ENCODE assay signal across 14 mouse cellular contexts in genomic region chr4:118229035-118229770, GRCm38 (mm10). TPM values are rescaled to one million over a fixed set of nuclear protein-coding genes. Genes with fewer than 3 reads are reported as not detected.
DNase-seq lines count a peak whose midpoint lies in the region; ATAC-seq and TF ChIP-seq lines count a peak whose summit lies in the region.
"Had no signal": no experiment of that assay in that cellular context is flagged by ENCODE, and none has a peak within 500 bp of the region (broad histone marks: within the 10 kb centered on the region; RNA-seq: fewer than 3 reads in every experiment).

No protein-coding gene starts in this region.

- H3K27me3 ChIP-seq in liver, adult 2 months (ENCODE audit: control insufficient read depth, insufficient read depth, low read length): no peaks in the 10 kb centered on the region
- no peaks in the 10 kb centered on the region for H3K27me3 ChIP-seq in ES-Bruce4 (ENCODE audit: control insufficient read depth, insufficient read depth, low read length, poor library complexity, severe bottlenecking)
- H3K27me3 ChIP-seq in embryonic facial prominence, embryonic 14.5 days (replicated peaks; ENCODE audit: control insufficient read depth, insufficient read depth, low read length): no peaks in the 10 kb centered on the region
- H3K27me3 ChIP-seq: limb, embryonic 12.5 days had no signal

- no peaks in the 10 kb centered on the region for H3K36me3 ChIP-seq in liver, adult 2 months (ENCODE audit: control insufficient read depth, insufficient read depth, low read length)
- peaks cover 26% of the 10 kb centered on the region for H3K36me3 ChIP-seq in ES-Bruce4 (ENCODE audit: control insufficient read depth, insufficient read depth, low read length, poor library complexity, severe bottlenecking)
- H3K36me3 ChIP-seq in embryonic facial prominence, embryonic 14.5 days (ENCODE audit: control insufficient read depth, insufficient read depth, low read length): peaks cover 98% of the 10 kb centered on the region
- H3K36me3 ChIP-seq: G1E had no signal

- H3K4me2 ChIP-seq in embryonic facial prominence, embryonic 14.5 days (ENCODE audit: low read depth, low read length): no peak overlapping the region
- H3K4me2 ChIP-seq: limb, embryonic 12.5 days had no signal

- H3K9me3 ChIP-seq in ES-Bruce4 (replicated peaks; ENCODE audit: control insufficient read depth, insufficient read depth, low read length, poor library complexity, severe bottlenecking): no peaks in the 10 kb centered on the region
- H3K9me3 ChIP-seq in embryonic facial prominence, embryonic 14.5 days (ENCODE audit: control insufficient read depth, low read length): no peaks in the 10 kb centered on the region
- H3K9me3 ChIP-seq: G1E; limb, embryonic 12.5 days had no signal

- TF ChIP-seq EP300 in ES-Bruce4 (IDR thresholded peaks at IDR 0.05; ENCODE audit: insufficient read depth, low read depth, low read length): peak; percentile 98

- peak overlapping the region; percentile 42 for H3K27ac ChIP-seq in liver, adult 2 months (replicated peaks; ENCODE audit: insufficient read depth, low read depth, low read length)
- peak overlapping the region; percentile 95 for H3K27ac ChIP-seq in ES-Bruce4 (ENCODE audit: insufficient read depth, low read length)
- no peak overlapping the region; the same call in 1 of the 2 replicates for H3K27ac ChIP-seq in embryonic facial prominence, embryonic 14.5 days (replicated peaks; ENCODE audit: low read depth, low read length)
- H3K27ac ChIP-seq: limb, embryonic 12.5 days had no signal

- peak; percentile 80 for ATAC-seq in embryonic facial prominence, embryonic 14.5 days (ENCODE audit: low read depth)
- ATAC-seq: forebrain, embryonic 16.5 days had no signal

- H3K79me2 ChIP-seq in liver, adult 2 months (ENCODE audit: control insufficient read depth, insufficient read depth, low read length): no peaks in the 10 kb centered on the region; the same call in 1 of the 2 replicates

- H3K9ac ChIP-seq in liver, adult 2 months (ENCODE audit: low read depth, low read length): no peak overlapping the region
- no peak overlapping the region for H3K9ac ChIP-seq in ES-Bruce4 (ENCODE audit: low read depth, poor library complexity, severe bottlenecking)
- no peak overlapping the region for H3K9ac ChIP-seq in embryonic facial prominence, embryonic 14.5 days (ENCODE audit: low read depth, low read length)
- H3K9ac ChIP-seq: limb, embryonic 12.5 days had no signal

- TF ChIP-seq POLR2A in liver, adult 2 months (IDR thresholded peaks at IDR 0.05; ENCODE audit: extremely low read depth, insufficient read depth, low read length): no peak
- TF ChIP-seq POLR2A in ES-Bruce4 (IDR thresholded peaks at IDR 0.05; ENCODE audit: insufficient read depth, low read length): no peak

- H3K4me3 ChIP-seq in liver, adult 2 months (ENCODE audit: insufficient read depth, low read depth, low read length): no peak overlapping the region
- H3K4me3 ChIP-seq in ES-Bruce4 (ENCODE audit: low read depth, low read length): no peak overlapping the region
- H3K4me3 ChIP-seq in embryonic facial prominence, embryonic 14.5 days (ENCODE audit: low read depth, low read length): no peak overlapping the region
- H3K4me3 ChIP-seq: limb, embryonic 12.5 days had no signal

- 89% methylated on average over 6 of the region's 6 CpGs for WGBS in liver, adult 2 months
- 60% methylated on average over 6 of the region's 6 CpGs for WGBS in embryonic facial prominence, embryonic 14.5 days

- DNase-seq in liver, adult 2 months (ENCODE audit: extremely low read depth, low read depth, low spot score): no peak
- DNase-seq in liver: no peak
- peak; percentile 74 for DNase-seq in embryonic facial prominence, embryonic 14.5 days (ENCODE audit: low spot score)
- peak; percentile 46 for DNase-seq in lung, postnatal 14 days
- DNase-seq in cerebellum, adult 9-10 months: no peak
- no peak for DNase-seq in embryo, embryonic 9.5 days (ENCODE audit: extremely low spot score)
- DNase-seq: heart, adult 11 months; heart, postnatal 10 days; kidney, adult 9 months; thymus, postnatal 25 days had no signal

- no peak for TF ChIP-seq CTCF in liver, adult 2 months (IDR thresholded peaks at IDR 0.05; ENCODE audit: low read depth, low read length)
- no peak for TF ChIP-seq CTCF in ES-Bruce4 (IDR thresholded peaks at IDR 0.05; ENCODE audit: low read depth, low read length)

- peaks cover 29% of the 10 kb centered on the region for H3K4me1 ChIP-seq in liver, adult 2 months (ENCODE audit: control insufficient read depth, insufficient read depth, low read length)
- peaks cover 23% of the 10 kb centered on the region for H3K4me1 ChIP-seq in ES-Bruce4 (ENCODE audit: control insufficient read depth, insufficient read depth, low read length)
- no peaks in the 10 kb centered on the region for H3K4me1 ChIP-seq in embryonic facial prominence, embryonic 14.5 days (ENCODE audit: control insufficient read depth, insufficient read depth, low read length)
- H3K4me1 ChIP-seq: limb, embryonic 12.5 days had no signal

RNA-seq across cellular contexts. Expression of gene Kdm4a, which starts 49.4 kb away (rescaled TPM):
- 10.5 and 14.2 TPM in 2 replicates for total RNA-seq in liver, adult 2 months (2014; rRNA removed)
- 10.9 and 15.3 TPM in 2 replicates for polyA plus RNA-seq in liver, adult 2 months (2012; rRNA removed)
- polyA plus RNA-seq in ES-Bruce4 (2011; ENCODE audit: insufficient read depth, insufficient read length, low read depth, missing spikeins): 37.2 and 41.8 TPM in 2 replicates
- 35.1 and 39.1 TPM in 2 replicates for polyA plus RNA-seq in embryonic facial prominence, embryonic 14.5 days (2014; fragmentation: Nextera tagmentation; extraction: Ambion mirVana)

Comparison
In these comparisons a context has a peak if more than half of its experiments do, and no peak if none do; other contexts are left out.
1. DNase-seq: peak in embryonic facial prominence, embryonic 14.5 days (single experiment) and lung, postnatal 14 days (single experiment); none in liver, adult 2 months (single experiment), liver (single experiment), cerebellum, adult 9-10 months (single experiment) and embryo, embryonic 9.5 days (single experiment).